Mouse (Mus musculus) heart, embryonic 14.5 days (tissue): ENCODE results near the gene Ncf1. TPM values are rescaled to one million over a fixed set of nuclear protein-coding genes. Genes with fewer than 3 reads are reported as not detected.

Experiments
- ATAC-seq: fragments of 200-750 bp; cut with Nextera tagmentation; 2 replicates; pipeline ENCODE4 v1.8.0; 2017; ENCODE audit warnings: low read depth, moderate TSS enrichment; ENCODE audit not compliant: insufficient number of reproducible peaks, insufficient read depth, low FRiP score
- H3K27ac ChIP-seq, 2 experiments: fragments of 200-500 bp in 1 of 2; fragments of 300-500 bp in 1 of 2; sonication (generic) in 1 of 2; replicated peaks in 1 of 2; 2 replicates each; pipeline ENCODE4 v1.5.1; 2012 to 2014; ENCODE audit warnings: low read depth in 2 of 2, low read length in 2 of 2, control low read depth in 1 of 2, mild to moderate bottlenecking in 1 of 2, mixed read lengths in 1 of 2; ENCODE audit not compliant: control insufficient read depth in 1 of 2, insufficient read depth in 1 of 2
- H3K27me3 ChIP-seq: fragments of 300-500 bp; sonication (generic); 2 replicates; pipeline ENCODE4 v1.6.1; 2014; ENCODE audit warnings: mild to moderate bottlenecking, low read length, control low read depth; ENCODE audit not compliant: control insufficient read depth, insufficient read depth
- H3K36me3 ChIP-seq: fragments of 300-500 bp; sonication (generic); 2 replicates; pipeline ENCODE4 v1.6.1; 2014; ENCODE audit warnings: mild to moderate bottlenecking, control low read depth, low read length, mixed read lengths; ENCODE audit not compliant: control insufficient read depth, insufficient read depth
- H3K4me1 ChIP-seq, 2 experiments: fragments of 200-500 bp in 1 of 2; fragments of 300-500 bp in 1 of 2; sonication (generic) in 1 of 2; 2 replicates each; pipeline ENCODE4 v1.6.1; 2012 to 2014; ENCODE audit warnings: low read length in 2 of 2, control low read depth in 1 of 2, mixed read lengths in 1 of 2; ENCODE audit not compliant: control insufficient read depth in 2 of 2, insufficient read depth in 2 of 2
- H3K4me2 ChIP-seq: fragments of 300-500 bp; sonication (generic); 2 replicates; pipeline ENCODE4 v1.6.1; 2014; ENCODE audit warnings: mild to moderate bottlenecking, low read length
- H3K4me3 ChIP-seq, 2 experiments: fragments of 200-500 bp in 1 of 2; fragments of 300-500 bp in 1 of 2; sonication (generic) in 1 of 2; 2 replicates each; pipeline ENCODE4 v1.5.1; 2012 to 2014; ENCODE audit warnings: low read length in 2 of 2, mild to moderate bottlenecking in 2 of 2, control low read depth in 1 of 2, low read depth in 1 of 2, moderate library complexity in 1 of 2; ENCODE audit not compliant: control insufficient read depth in 1 of 2, insufficient read depth in 1 of 2
- H3K9ac ChIP-seq: fragments of 300-500 bp; sonication (generic); 2 replicates; pipeline ENCODE4 v1.6.1; 2014; ENCODE audit warnings: mild to moderate bottlenecking, low read length
- H3K9me3 ChIP-seq: fragments of 300-500 bp; sonication (generic); 2 replicates; pipeline ENCODE4 v1.6.1; 2016; ENCODE audit warnings: low read length, control low read depth; ENCODE audit not compliant: control insufficient read depth
- WGBS: fragments of 180-500 bp; shearing (Covaris S2); extraction: QIAGEN DNeasy Blood & Tissue Kit; methylation state at CpG from one replicate; pipeline ENCODE4 v1.1.7; 2014; 5-methylcytosine and 5-hydroxymethylcytosine counted together
- polyA plus RNA-seq: library from polyadenylated mRNA; unstranded; fragments of >200 nt; fragmentation: Nextera tagmentation; extraction: Ambion mirVana; gene quantifications from 2 replicates; pipeline ENCODE4 v1.2.1, GENCODE M21; 2014

Gene Ncf1
- polyA plus RNA-seq, 1 experiment from 2014 or later, result 3.0 TPM

DNA sequence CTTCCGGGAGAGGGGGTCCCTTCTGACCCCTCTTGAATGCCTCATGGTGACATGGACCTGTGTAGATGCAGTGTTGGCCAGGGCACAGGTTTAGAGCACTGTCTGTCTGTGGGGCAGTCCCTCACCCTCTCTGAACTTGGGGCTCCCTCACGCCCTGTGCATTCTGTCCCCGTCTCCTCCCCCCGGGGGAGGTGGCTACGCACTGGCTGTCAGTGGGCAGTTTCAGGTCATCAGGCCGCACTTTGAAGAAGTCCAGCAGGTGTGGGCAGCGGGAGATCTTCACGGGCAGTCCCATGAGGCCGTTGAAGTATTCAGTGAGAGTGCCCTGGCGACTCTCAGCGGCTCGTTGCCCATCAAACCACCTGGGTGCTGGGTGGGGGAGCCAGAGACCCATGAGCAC lies 2.5 kb downstream of the Ncf1 start:
- WGBS, result 61% methylated on average over 12 of the region's 12 CpGs
- no peak for ATAC-seq
- no peak overlapping the region for H3K9ac ChIP-seq
- no peaks in the 10 kb centered on the region for H3K36me3 ChIP-seq
- no peak overlapping the region for H3K27ac ChIP-seq
- H3K4me3 ChIP-seq, result no peak overlapping the region
- no peaks in the 10 kb centered on the region for H3K9me3 ChIP-seq
- peaks cover 9 to 14% of the 10 kb centered on the region in 2 experiments for H3K4me1 ChIP-seq
- H3K4me2 ChIP-seq, result no peak overlapping the region
- H3K27me3 ChIP-seq, result peaks cover 11% of the 10 kb centered on the region

DNA sequence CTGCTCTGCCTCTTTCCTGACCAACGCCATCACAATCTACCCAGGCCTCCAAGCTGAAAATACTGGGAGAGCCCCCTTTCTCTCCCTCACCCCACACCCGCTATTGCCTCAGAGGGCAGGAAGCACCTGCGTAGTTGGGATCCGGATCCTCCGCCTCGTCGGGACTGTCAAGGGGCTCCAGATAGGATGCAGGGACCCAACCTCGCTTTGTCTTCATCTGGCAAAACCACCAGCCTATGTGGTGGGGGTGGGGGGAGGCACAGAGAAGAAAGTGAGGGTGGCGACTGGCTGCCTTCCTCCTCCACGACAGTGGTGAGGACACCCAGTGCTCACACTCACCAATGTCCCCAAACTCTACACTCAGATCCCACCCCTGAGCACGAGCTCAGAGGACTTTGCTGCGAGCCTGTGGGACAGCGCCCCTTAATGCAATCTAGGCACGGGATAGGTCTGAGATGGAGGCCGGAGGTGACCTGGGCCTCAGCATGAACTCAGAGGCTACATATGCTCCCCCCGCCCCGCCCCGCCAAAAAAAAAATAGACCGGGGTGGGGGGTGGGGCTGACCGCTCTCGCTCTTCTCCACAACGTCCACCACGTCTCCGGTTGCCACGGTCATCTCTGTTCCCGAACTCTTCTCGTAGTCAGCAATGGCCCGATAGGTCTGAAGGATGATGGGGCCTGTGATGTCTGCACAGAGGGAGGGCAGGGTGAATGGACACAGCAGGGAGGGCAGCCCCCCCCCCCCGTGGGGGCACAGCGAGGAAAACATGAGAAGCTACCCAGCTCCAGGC lies 4.1 kb downstream of the Ncf1 start:
- Histone ChIP-seq H3K27ac (no peak overlapping the region), H3K4me3 (no peak overlapping the region), H3K9ac (no peak overlapping the region), H3K4me2 (no peak overlapping the region), H3K27me3 (peaks cover 19% of the 10 kb centered on the region), H3K9me3 (no peaks in the 10 kb centered on the region), H3K4me1 (peaks cover 9 to 21% of the 10 kb centered on the region in 2 experiments), H3K36me3 (no peaks in the 10 kb centered on the region)
- no peak for ATAC-seq
- WGBS, result 76% methylated on average over 30 of the region's 30 CpGs

DNA sequence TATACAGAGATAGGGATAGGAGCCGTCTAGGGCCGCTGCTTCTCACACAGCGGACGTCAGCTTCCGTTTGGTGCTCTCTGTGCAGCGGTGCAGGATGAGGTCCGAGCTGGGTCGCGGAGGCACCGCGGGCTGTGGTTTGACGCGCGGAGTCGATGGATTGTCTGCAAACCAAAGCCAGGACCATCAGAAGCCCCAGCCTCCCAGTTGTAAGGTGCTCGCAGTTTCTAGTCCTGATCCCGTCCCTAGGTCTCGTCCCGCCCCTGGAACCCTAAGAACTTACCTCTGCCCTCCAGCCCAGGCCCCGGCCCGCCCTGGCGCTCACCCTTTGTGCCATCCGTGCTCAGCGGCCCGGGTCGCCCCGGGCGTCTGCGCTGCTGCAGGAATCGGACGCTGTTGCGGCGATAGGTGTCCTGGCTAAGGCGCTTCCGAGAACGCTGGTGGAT lies 7.7 kb downstream of the Ncf1 start:
- Histone ChIP-seq H3K27ac (no peak overlapping the region), H3K4me2 (peak overlapping the region; percentile 76), H3K9ac (peak overlapping the region; percentile 73), H3K27me3 (peaks cover 19% of the 10 kb centered on the region), H3K4me1 (peaks cover 3 to 10% of the 10 kb centered on the region in 2 experiments; a peak in 3 of 4 replicates), H3K9me3 (no peaks in the 10 kb centered on the region), H3K36me3 (peaks cover 4% of the 10 kb centered on the region; the same call in 1 of the 2 replicates), H3K4me3 (peak overlapping the region; percentile 21 to 31)
- ATAC-seq, result no peak
- 2% methylated on average over 36 of the region's 36 CpGs for WGBS

DNA sequence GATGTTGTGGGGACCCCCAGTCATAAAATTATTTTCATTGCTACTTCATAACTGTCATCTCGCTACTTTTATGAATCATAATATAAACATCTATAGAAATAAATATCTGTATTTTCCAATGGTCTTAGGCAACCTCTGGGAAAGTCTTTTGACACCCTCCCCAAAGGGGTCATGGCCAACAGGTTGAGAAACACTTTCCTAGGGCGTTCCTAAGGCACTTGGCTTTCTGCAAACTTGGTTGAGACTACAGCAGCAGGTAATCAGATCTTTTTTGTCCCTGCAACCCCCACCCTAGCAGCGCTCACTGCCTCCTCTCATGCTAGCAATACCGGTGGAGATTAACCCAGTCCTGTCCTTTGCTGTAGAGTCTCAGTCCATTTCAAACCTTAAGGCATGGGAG lies 8.1 kb downstream of the Ncf1 start:
- no peaks in the 10 kb centered on the region for H3K9me3 ChIP-seq
- peak overlapping the region; percentile 73; the same call in 1 of the 2 replicates for H3K9ac ChIP-seq
- WGBS, result 42% methylated on average over 4 of the region's 4 CpGs

DNA sequence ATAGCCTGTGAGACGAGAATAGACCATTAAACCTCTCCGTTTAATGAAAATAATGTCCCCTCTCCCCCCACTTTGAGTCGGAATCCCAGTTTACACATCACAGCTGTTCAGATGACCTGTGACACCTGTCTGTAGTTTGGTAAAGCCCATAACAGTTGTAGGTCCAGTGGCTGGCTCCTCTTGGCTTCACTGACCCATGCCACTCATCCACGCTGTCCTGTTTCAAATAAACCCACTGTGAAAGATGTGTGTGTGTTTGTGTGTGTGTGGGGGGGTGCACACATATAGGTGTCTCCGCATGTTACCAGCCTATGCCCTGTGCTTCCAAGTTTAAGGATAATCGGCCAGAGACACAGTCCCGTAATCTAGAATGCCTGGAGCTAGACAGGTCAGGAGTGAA lies 11.5 kb downstream of the Ncf1 start:
- Histone ChIP-seq H3K27me3 (peaks cover 17% of the 10 kb centered on the region), H3K9ac (no peak overlapping the region), H3K9me3 (no peaks in the 10 kb centered on the region), H3K4me3 (no peak overlapping the region), H3K36me3 (peaks cover 8% of the 10 kb centered on the region; the same call in 1 of the 2 replicates), H3K4me2 (no peak overlapping the region), H3K27ac (no peak overlapping the region), H3K4me1 (peaks cover 0 to 10% of the 10 kb centered on the region in 2 experiments; a peak in 3 of 4 replicates)
- WGBS, result 89% methylated on average over 7 of the region's 7 CpGs
- ATAC-seq, result no peak

More for the DNA sequence above, 8.1 kb downstream of the Ncf1 start:
- no peak for ATAC-seq
- peaks cover 19% of the 10 kb centered on the region for H3K27me3 ChIP-seq
- H3K27ac ChIP-seq, result no peak overlapping the region
- H3K4me3 ChIP-seq, result peak overlapping the region in 1 of 2 experiments; percentile 31; a peak in 2 of 4 replicates
- peaks cover 0 to 10% of the 10 kb centered on the region in 2 experiments; a peak in 3 of 4 replicates for H3K4me1 ChIP-seq
- H3K4me2 ChIP-seq, result peak overlapping the region; percentile 76
- peaks cover 8% of the 10 kb centered on the region; the same call in 1 of the 2 replicates for H3K36me3 ChIP-seq

DNA sequence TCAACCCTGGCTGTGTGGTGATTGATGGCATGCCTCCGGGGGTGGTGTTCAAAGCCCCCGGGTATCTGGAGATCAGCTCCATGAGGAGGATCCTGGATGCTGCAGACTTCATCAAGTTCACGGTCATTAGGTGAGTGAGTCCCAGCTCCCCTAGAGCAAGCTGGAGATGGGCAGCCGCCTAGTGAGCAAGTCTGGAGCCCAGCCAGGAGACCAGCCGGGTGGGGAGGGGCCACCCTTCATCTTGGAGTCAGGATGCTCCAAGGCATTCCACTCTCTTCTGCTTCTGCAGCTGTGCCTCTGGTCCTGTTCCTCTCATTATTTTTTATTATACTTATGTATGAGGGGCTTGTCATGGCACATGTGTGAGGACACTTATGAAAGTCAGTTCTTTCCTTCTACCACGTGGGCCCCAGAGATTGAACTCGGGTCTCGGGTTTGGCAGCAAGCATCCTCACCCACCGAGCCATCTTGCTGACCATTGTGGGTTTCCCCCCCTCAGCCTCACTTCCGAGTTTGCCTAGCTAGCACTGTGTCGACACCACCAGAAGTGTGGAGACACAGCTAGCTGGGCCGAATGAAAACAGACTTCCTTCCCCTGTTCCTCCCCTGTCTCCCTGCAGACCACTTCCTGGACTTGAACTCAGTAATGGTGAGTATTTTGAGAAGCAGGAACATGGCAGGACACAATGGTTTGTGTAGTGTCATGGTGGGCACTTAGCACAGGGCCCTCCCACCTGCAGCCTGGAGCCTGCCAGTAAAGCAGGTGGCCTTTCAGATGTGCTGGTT lies 15.2 kb downstream of the Ncf1 start:
- Histone ChIP-seq H3K36me3 (peaks cover 8% of the 10 kb centered on the region; the same call in 1 of the 2 replicates), H3K4me3 (no peak overlapping the region), H3K9me3 (no peaks in the 10 kb centered on the region), H3K27me3 (no peaks in the 10 kb centered on the region), H3K4me1 (no peaks in the 10 kb centered on the region; a peak in 1 of 4 replicates), H3K4me2 (no peak overlapping the region), H3K27ac (no peak overlapping the region), H3K9ac (no peak overlapping the region)
- no peak for ATAC-seq
- 62% methylated on average over 12 of the region's 12 CpGs for WGBS

DNA sequence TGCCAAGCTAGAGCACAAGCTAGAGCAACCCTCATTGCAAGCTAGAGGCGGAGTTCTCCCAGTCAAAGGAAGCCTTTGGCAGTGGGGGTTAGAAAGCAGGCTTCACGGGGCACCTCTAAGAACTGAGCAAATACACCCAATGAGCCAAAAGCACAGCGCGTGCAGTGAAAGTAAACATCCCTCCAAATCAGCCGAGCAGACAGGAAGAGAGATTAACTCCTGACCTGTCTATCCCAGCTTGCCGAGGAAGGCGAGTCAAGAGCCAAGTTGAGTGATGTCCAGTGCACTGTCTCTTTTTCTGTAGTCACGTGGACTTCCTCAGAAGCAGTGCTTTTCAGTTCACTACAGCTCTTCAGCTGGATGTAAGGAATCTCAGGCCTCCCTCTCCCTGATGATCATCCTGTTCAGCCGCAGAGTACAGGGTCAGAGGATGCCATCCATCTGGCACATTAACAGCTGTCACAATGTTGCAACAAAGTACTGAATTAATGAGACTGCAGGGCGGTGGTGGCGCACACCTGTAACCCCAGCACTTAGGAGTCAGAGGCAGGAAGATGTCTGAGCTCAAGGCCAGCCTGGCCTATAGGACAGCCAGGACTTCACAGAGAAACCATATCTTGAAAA lies 19.4 kb downstream of the Ncf1 start:
- peak; percentile 28; the same call in 1 of the 2 replicates for ATAC-seq
- H3K9me3 ChIP-seq, result no peaks in the 10 kb centered on the region
- H3K27me3 ChIP-seq, result no peaks in the 10 kb centered on the region
- no peak overlapping the region for H3K27ac ChIP-seq
- H3K36me3 ChIP-seq, result no peaks in the 10 kb centered on the region
- WGBS, result 40% methylated on average over 11 of the region's 11 CpGs
- no peak overlapping the region for H3K4me2 ChIP-seq
- no peak overlapping the region for H3K9ac ChIP-seq
- no peaks in the 10 kb centered on the region; a peak in 1 of 4 replicates for H3K4me1 ChIP-seq
- no peak overlapping the region for H3K4me3 ChIP-seq
